Mouse (Mus musculus): ENCODE measurements around the gene Sprr2a3. TPM values are rescaled to one million over a fixed set of nuclear protein-coding genes. Genes with fewer than 3 reads are reported as not detected.

Gene Sprr2a3
- not detected for polyA plus RNA-seq (2017; shearing (Covaris generic))

GRCm38 (mm10) chr3:92285101-92285500, at the start of gene Sprr2a3:
TSS of gene Sprr2a3 (plus strand) at chr3:92285417.

DNA sequence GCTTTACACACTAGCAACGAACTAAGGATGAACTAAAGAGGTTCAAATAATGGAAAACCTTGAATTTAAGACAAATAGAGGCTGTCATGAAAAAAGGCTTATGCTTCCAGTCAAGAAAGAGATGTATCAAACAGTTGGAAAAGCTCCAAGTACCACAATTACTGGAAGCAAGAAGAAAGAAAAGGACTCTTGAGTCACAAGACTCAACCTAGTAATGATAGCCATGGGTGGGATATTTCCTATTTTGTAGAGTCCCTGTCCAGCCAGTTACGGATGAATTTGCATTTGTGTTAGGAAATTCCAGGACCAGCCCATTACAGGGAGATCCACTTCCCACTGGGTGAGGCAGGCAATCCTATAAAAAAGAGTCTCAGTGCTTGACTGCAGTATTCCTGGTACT, 31.1 kb downstream of the Sprr2a3 start, which contains the start of gene Sprr2b:
Sprr2b (plus strand) TSS at position 301 of the 400 bp plus-strand sequence.

DNA sequence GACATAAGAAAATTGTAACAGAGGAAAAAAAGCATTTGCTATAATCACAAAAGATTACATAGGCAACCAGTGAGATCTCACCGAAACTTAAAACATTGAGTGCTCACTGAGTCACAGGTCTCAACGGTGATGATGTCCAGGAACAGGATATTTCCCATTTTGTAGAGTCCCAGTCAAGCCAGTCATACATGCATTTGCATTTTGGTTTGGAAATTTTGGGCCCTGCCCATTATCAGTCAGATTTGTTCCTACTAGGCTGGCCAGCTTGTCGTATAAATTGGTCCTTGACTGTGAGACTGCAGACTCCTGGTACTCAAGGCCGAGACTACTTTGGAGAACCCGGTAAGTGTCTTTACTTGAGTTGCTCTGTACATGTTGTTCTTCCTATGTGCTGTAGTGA, 53.6 kb downstream of the Sprr2a3 start, which contains the start of gene Sprr2d:
Sprr2d (plus strand) TSS at position 301 of the 400 bp plus-strand sequence.

Other genes with a start within 250 kb of the Sprr2a3 start
- gene Lor, start 202.3 kb upstream of the Sprr2a3 start, polyA plus RNA-seq (2017; shearing (Covaris generic)) = not detected
- gene Prr9, start 161.5 kb upstream of the Sprr2a3 start, polyA plus RNA-seq (2017; shearing (Covaris generic)) = not detected
- not detected for gene Lelp1, start 142.7 kb upstream of the Sprr2a3 start, polyA plus RNA-seq (2017; shearing (Covaris generic))
- gene Sprr2a1, start 69.6 kb upstream of the Sprr2a3 start, polyA plus RNA-seq (2017; shearing (Covaris generic)) = not detected
- gene Sprr2a2, start 69.5 kb upstream of the Sprr2a3 start, polyA plus RNA-seq (2017; shearing (Covaris generic)) = not detected
- not detected for gene Sprr2b, start 31.2 kb downstream of the Sprr2a3 start, polyA plus RNA-seq (2017; shearing (Covaris generic))
- gene Sprr2d, start 53.7 kb downstream of the Sprr2a3 start, polyA plus RNA-seq (2017; shearing (Covaris generic)) = not detected
- not detected for gene Sprr2e, start 66.7 kb downstream of the Sprr2a3 start, polyA plus RNA-seq (2017; shearing (Covaris generic))
- gene Sprr2f, start 79.8 kb downstream of the Sprr2a3 start, polyA plus RNA-seq (2017; shearing (Covaris generic)) = not detected
- not detected for gene Sprr2h, start 100.3 kb downstream of the Sprr2a3 start, polyA plus RNA-seq (2017; shearing (Covaris generic))
- gene Sprr2i, start 122.6 kb downstream of the Sprr2a3 start, polyA plus RNA-seq (2017; shearing (Covaris generic)) = not detected
- not detected for gene Sprr2j-ps, start 132.7 kb downstream of the Sprr2a3 start, polyA plus RNA-seq (2017; shearing (Covaris generic))
- 22.3 TPM for gene Gm9774, start 144.0 kb downstream of the Sprr2a3 start, polyA plus RNA-seq (2017; shearing (Covaris generic))
- not detected for gene Sprr2k, start 147.2 kb downstream of the Sprr2a3 start, polyA plus RNA-seq (2017; shearing (Covaris generic))
- not detected for gene Sprr1b, start 153.4 kb downstream of the Sprr2a3 start, polyA plus RNA-seq (2017; shearing (Covaris generic))
- gene Sprr3, start 173.3 kb downstream of the Sprr2a3 start, polyA plus RNA-seq (2017; shearing (Covaris generic)) = not detected
- not detected for gene Sprr1a, start 200.5 kb downstream of the Sprr2a3 start, polyA plus RNA-seq (2017; shearing (Covaris generic))
- gene Sprr4, start 215.1 kb downstream of the Sprr2a3 start, polyA plus RNA-seq (2017; shearing (Covaris generic)) = not detected
- not detected for gene 2310046K23Rik, start 249.1 kb downstream of the Sprr2a3 start, polyA plus RNA-seq (2017; shearing (Covaris generic))

Data from inflammation-experienced regulatory T-cells, adult 16 weeks (primary cell).